Mouse (Mus musculus) cerebellum, postnatal 36 days (tissue): Measurements from ENCODE around the gene Ints7.

Experiments used
- DNase-seq, 2 experiments: peaks; one replicate each; pipeline ENCODE4 v3.0.0; 2021 to 2022; ENCODE audit warnings: mixed read lengths in 2 of 2

Ints7 gene

GRCm38 (mm10) chr1:191585704-191586103 is 10.3 kb downstream of the Ints7 start:
- DNase-seq, result no peak

- no peak for DNase-seq
Measured at GRCm38 (mm10) chr1:191587062-191587461, 11.6 kb downstream of the Ints7 start.

- DNase-seq, result no peak
Measured at GRCm38 (mm10) chr1:191588749-191589148, 13.3 kb downstream of the Ints7 start.

- no peak for DNase-seq
Measured at GRCm38 (mm10) chr1:191592016-191592720, 16.7 kb downstream of the Ints7 start.

- no peak for DNase-seq
Measured at GRCm38 (mm10) chr1:191596076-191596475, 20.6 kb downstream of the Ints7 start.

- DNase-seq, result no peak
Measured at GRCm38 (mm10) chr1:191599210-191599609, 23.8 kb downstream of the Ints7 start.

GRCm38 (mm10) chr1:191604690-191605089 is 29.3 kb downstream of the Ints7 start:
- DNase-seq, result no peak

GRCm38 (mm10) chr1:191609051-191609450 is 33.6 kb downstream of the Ints7 start:
- no peak for DNase-seq

GRCm38 (mm10) chr1:191609578-191609977 is 34.1 kb downstream of the Ints7 start:
- no peak for DNase-seq

GRCm38 (mm10) chr1:191610357-191610756 is 34.9 kb downstream of the Ints7 start:
- DNase-seq, result no peak

GRCm38 (mm10) chr1:191611686-191612085 is 36.2 kb downstream of the Ints7 start:
- no peak for DNase-seq

GRCm38 (mm10) chr1:191612877-191613276 is 37.4 kb downstream of the Ints7 start:
- DNase-seq, result no peak

GRCm38 (mm10) chr1:191616245-191616644 is 40.8 kb downstream of the Ints7 start:
- DNase-seq, result no peak

- no peak for DNase-seq
Measured at GRCm38 (mm10) chr1:191617589-191617988, 42.2 kb downstream of the Ints7 start.

GRCm38 (mm10) chr1:191618067-191618766 is 42.8 kb downstream of the Ints7 start:
- DNase-seq, result no peak

- DNase-seq, result no peak
Measured at GRCm38 (mm10) chr1:191621096-191621495, 45.7 kb downstream of the Ints7 start.

GRCm38 (mm10) chr1:191622801-191623200 is 47.4 kb downstream of the Ints7 start:
- no peak for DNase-seq

- DNase-seq, result no peak
Measured at GRCm38 (mm10) chr1:191624492-191624891, 49.1 kb downstream of the Ints7 start.

- no peak for DNase-seq
Measured at GRCm38 (mm10) chr1:191625026-191625425, 49.6 kb downstream of the Ints7 start.

- no peak for DNase-seq
Measured at GRCm38 (mm10) chr1:191625620-191626019, 50.2 kb downstream of the Ints7 start.

- DNase-seq, result no peak
Measured at GRCm38 (mm10) chr1:191628457-191629169, 53.2 kb downstream of the Ints7 start.

- no peak for DNase-seq
Measured at GRCm38 (mm10) chr1:191629170-191629636, 53.8 kb downstream of the Ints7 start.

- no peak for DNase-seq
Measured at GRCm38 (mm10) chr1:191632511-191633095, 57.2 kb downstream of the Ints7 start.
